Mouse (Mus musculus): ENCODE measurements around the gene Nod2. TPM values are rescaled to one million over a fixed set of nuclear protein-coding genes. Genes with fewer than 3 reads are reported as not detected.
"Not testable (repeated sequence)": the region's sequence is repeated elsewhere in the genome, so short reads cannot be mapped to it uniquely, and the experiment has no call there.

Nod2 gene
- polyA plus RNA-seq, 1 experiment from 2014 or later: not detected

- H3K9ac ChIP-seq: no peak overlapping the region
- no peak overlapping the region for H3K4me2 ChIP-seq
- no peak overlapping the region for H3K27ac ChIP-seq (replicated peaks)
- H3K9me3 ChIP-seq: no peaks in the 10 kb centered on the region
- H3K4me3 ChIP-seq: no peak overlapping the region
- H3K36me3 ChIP-seq: no peaks in the 10 kb centered on the region
- H3K27me3 ChIP-seq: no peaks in the 10 kb centered on the region
- no peaks in the 10 kb centered on the region for H3K4me1 ChIP-seq (replicated peaks)
- WGBS: 69% methylated on average over 9 of the region's 9 CpGs
- no peak for ATAC-seq (ENCODE audit: low read depth)
Measured at GRCm38 (mm10) chr8:88637092-88638000, 9.8 kb upstream of the Nod2 start.

- no peaks in the 10 kb centered on the region for H3K27me3 ChIP-seq
- no peak overlapping the region for H3K4me3 ChIP-seq
- no peaks in the 10 kb centered on the region for H3K4me1 ChIP-seq (replicated peaks)
- no peak overlapping the region for H3K27ac ChIP-seq (replicated peaks)
- H3K4me2 ChIP-seq: no peak overlapping the region
- no peak overlapping the region for H3K9ac ChIP-seq
- 90% methylated on average over 3 of the region's 3 CpGs for WGBS
- H3K36me3 ChIP-seq: no peaks in the 10 kb centered on the region
- no peak for ATAC-seq (ENCODE audit: low read depth)
- no peaks in the 10 kb centered on the region for H3K9me3 ChIP-seq
Measured at GRCm38 (mm10) chr8:88638908-88639307, 8.2 kb upstream of the Nod2 start.

- H3K4me2 ChIP-seq: no peak overlapping the region
- 73% methylated on average over 5 of the region's 5 CpGs for WGBS
- H3K9me3 ChIP-seq: no peaks in the 10 kb centered on the region
- H3K27ac ChIP-seq (replicated peaks): no peak overlapping the region
- H3K36me3 ChIP-seq: no peaks in the 10 kb centered on the region
- no peak overlapping the region for H3K4me3 ChIP-seq
- no peak for ATAC-seq (ENCODE audit: low read depth)
- peaks cover 12% of the 10 kb centered on the region for H3K4me1 ChIP-seq (replicated peaks)
- peaks cover 2% of the 10 kb centered on the region for H3K27me3 ChIP-seq
- no peak overlapping the region for H3K9ac ChIP-seq
Measured at GRCm38 (mm10) chr8:88642734-88643564, 4.2 kb upstream of the Nod2 start.

- peaks cover 15% of the 10 kb centered on the region for H3K4me1 ChIP-seq (replicated peaks)
- no peaks in the 10 kb centered on the region for H3K9me3 ChIP-seq
- H3K4me3 ChIP-seq: no peak overlapping the region
- no peak overlapping the region for H3K9ac ChIP-seq
- ATAC-seq (ENCODE audit: low read depth): no peak
- H3K27me3 ChIP-seq: peaks cover 7% of the 10 kb centered on the region
- H3K27ac ChIP-seq (replicated peaks): no peak overlapping the region
- no peaks in the 10 kb centered on the region for H3K36me3 ChIP-seq
- H3K4me2 ChIP-seq: no peak overlapping the region
Measured at GRCm38 (mm10) chr8:88648322-88648721, 1.2 kb downstream of the Nod2 start.

- H3K27ac ChIP-seq (replicated peaks): no peak overlapping the region
- no peak for ATAC-seq (ENCODE audit: low read depth)
- 84% methylated on average over 6 of the region's 6 CpGs for WGBS
Measured at GRCm38 (mm10) chr8:88650016-88650708, 3.0 kb downstream of the Nod2 start.

GRCm38 (mm10) chr8:88651122-88651521, 4.0 kb downstream of the Nod2 start:
- WGBS: 59% methylated on average over 4 of the region's 4 CpGs
- ATAC-seq (ENCODE audit: low read depth); H3K9ac ChIP-seq; H3K36me3 ChIP-seq; H3K4me2 ChIP-seq; H3K27ac ChIP-seq (replicated peaks); H3K27me3 ChIP-seq; H3K4me3 ChIP-seq; H3K9me3 ChIP-seq: not testable (repeated sequence)
- peaks cover 15% of the 10 kb centered on the region for H3K4me1 ChIP-seq (replicated peaks)

More at GRCm38 (mm10) chr8:88650016-88650708, 3.0 kb downstream of the Nod2 start:
- H3K4me3 ChIP-seq: no peak overlapping the region
- peaks cover 15% of the 10 kb centered on the region for H3K4me1 ChIP-seq (replicated peaks)
- no peak overlapping the region for H3K9ac ChIP-seq
- no peaks in the 10 kb centered on the region for H3K36me3 ChIP-seq
- peaks cover 7% of the 10 kb centered on the region for H3K27me3 ChIP-seq
- no peak overlapping the region for H3K4me2 ChIP-seq
- no peaks in the 10 kb centered on the region for H3K9me3 ChIP-seq

GRCm38 (mm10) chr8:88655334-88655733, 8.2 kb downstream of the Nod2 start:
- Histone ChIP-seq H3K4me1 (replicated peaks) (no peaks in the 10 kb centered on the region; the same call in 1 of the 2 replicates), H3K4me2 (no peak overlapping the region), H3K36me3 (no peaks in the 10 kb centered on the region), H3K27me3 (no peaks in the 10 kb centered on the region), H3K9me3 (no peaks in the 10 kb centered on the region), H3K4me3 (no peak overlapping the region), H3K27ac (replicated peaks) (no peak overlapping the region), H3K9ac (no peak overlapping the region)
- no peak for ATAC-seq (ENCODE audit: low read depth)

- no peaks in the 10 kb centered on the region for H3K9me3 ChIP-seq
- ATAC-seq (ENCODE audit: low read depth): no peak
- H3K36me3 ChIP-seq: no peaks in the 10 kb centered on the region
- H3K4me1 ChIP-seq (replicated peaks): no peaks in the 10 kb centered on the region
- no peak overlapping the region for H3K4me2 ChIP-seq
- H3K4me3 ChIP-seq: no peak overlapping the region
- H3K27me3 ChIP-seq: no peaks in the 10 kb centered on the region
- H3K9ac ChIP-seq: no peak overlapping the region
- 83% methylated on average over 3 of the region's 3 CpGs for WGBS
- no peak overlapping the region for H3K27ac ChIP-seq (replicated peaks)
Measured at GRCm38 (mm10) chr8:88659873-88660272, 12.8 kb downstream of the Nod2 start.

- Histone ChIP-seq H3K9ac (no peak overlapping the region), H3K4me2 (no peak overlapping the region), H3K4me1 (replicated peaks) (no peaks in the 10 kb centered on the region), H3K4me3 (no peak overlapping the region), H3K27ac (replicated peaks) (no peak overlapping the region), H3K27me3 (no peaks in the 10 kb centered on the region), H3K36me3 (no peaks in the 10 kb centered on the region), H3K9me3 (no peaks in the 10 kb centered on the region)
- 84% methylated on average over 6 of the region's 6 CpGs for WGBS
- no peak for ATAC-seq (ENCODE audit: low read depth)
Measured at GRCm38 (mm10) chr8:88662401-88662821, 15.3 kb downstream of the Nod2 start.

- H3K4me3 ChIP-seq: no peak overlapping the region
- no peak overlapping the region for H3K27ac ChIP-seq (replicated peaks)
- no peaks in the 10 kb centered on the region for H3K36me3 ChIP-seq
- WGBS: 74% methylated on average over 16 of the region's 16 CpGs
- H3K4me2 ChIP-seq: no peak overlapping the region
- no peak overlapping the region for H3K9ac ChIP-seq
- H3K9me3 ChIP-seq: no peaks in the 10 kb centered on the region
- H3K4me1 ChIP-seq (replicated peaks): peaks cover 12% of the 10 kb centered on the region
- H3K27me3 ChIP-seq: no peaks in the 10 kb centered on the region
- no peak for ATAC-seq (ENCODE audit: low read depth)
Measured at GRCm38 (mm10) chr8:88664121-88664520, 17.0 kb downstream of the Nod2 start.

- no peak overlapping the region for H3K4me3 ChIP-seq
- H3K36me3 ChIP-seq: no peaks in the 10 kb centered on the region
- H3K9ac ChIP-seq: no peak overlapping the region
- no peak overlapping the region for H3K27ac ChIP-seq (replicated peaks)
- H3K4me2 ChIP-seq: no peak overlapping the region
- H3K4me1 ChIP-seq (replicated peaks): peaks cover 13% of the 10 kb centered on the region
- no peaks in the 10 kb centered on the region for H3K27me3 ChIP-seq
- H3K9me3 ChIP-seq: no peaks in the 10 kb centered on the region
- 76% methylated on average over 19 of the region's 19 CpGs for WGBS
- ATAC-seq (ENCODE audit: low read depth): no peak
Measured at GRCm38 (mm10) chr8:88664947-88665346, 17.8 kb downstream of the Nod2 start.

GRCm38 (mm10) chr8:88666435-88666834, 19.3 kb downstream of the Nod2 start:
- H3K9me3 ChIP-seq: no peaks in the 10 kb centered on the region
- H3K27ac ChIP-seq (replicated peaks): no peak overlapping the region
- 85% methylated on average over 1 of the region's 1 CpGs for WGBS
- H3K4me3 ChIP-seq: no peak overlapping the region
- no peaks in the 10 kb centered on the region for H3K27me3 ChIP-seq
- H3K4me2 ChIP-seq: no peak overlapping the region
- no peaks in the 10 kb centered on the region for H3K36me3 ChIP-seq
- H3K9ac ChIP-seq: no peak overlapping the region
- H3K4me1 ChIP-seq (replicated peaks): peaks cover 13% of the 10 kb centered on the region
- no peak for ATAC-seq (ENCODE audit: low read depth)
